Mouse (Mus musculus): ENCODE data around the gene Gm48551.

DNA sequence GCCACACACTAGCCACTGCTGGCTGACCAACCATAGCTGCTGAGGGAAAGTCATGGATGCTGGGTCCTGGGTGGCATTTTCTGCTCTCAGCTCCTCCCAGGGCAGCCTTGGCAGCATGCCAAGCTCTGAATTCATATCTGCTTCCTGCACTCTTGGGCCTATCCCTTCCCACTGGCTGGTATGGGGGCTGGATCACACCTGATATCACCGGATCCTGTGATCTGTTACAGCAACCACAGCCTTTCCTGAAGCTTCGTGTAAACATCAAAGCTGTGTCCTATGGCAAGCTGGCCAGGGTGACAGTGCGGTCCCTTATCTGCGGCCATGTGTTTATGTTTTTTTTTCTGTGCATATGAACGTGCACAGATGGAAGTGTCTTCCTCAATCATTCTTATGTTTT, 2.2 kb upstream of the Gm48551 start:
- TF ChIP-seq CTCF (IDR thresholded peaks at IDR 0.05; ENCODE audit: low read depth, low read length): no peak
- TF ChIP-seq POLR2A (IDR thresholded peaks at IDR 0.05; ENCODE audit: borderline replicate concordance, low read depth, low read length): no peak

Data from bone marrow macrophage, adult 2 months (primary cell).